Mouse (Mus musculus) gastrocnemius, adult 2 months (tissue): ENCODE measurements around the gene Zfp445. TPM values are rescaled to one million over a fixed set of nuclear protein-coding genes. Genes with fewer than 3 reads are reported as not detected.
"Not testable (repeated sequence)": the region's sequence is repeated elsewhere in the genome, so short reads cannot be mapped to it uniquely, and the experiment has no call there.

Experiments
- DNase-seq: peaks from one replicate; pipeline ENCODE4 v3.0.0; 2022
- H3K27ac ChIP-seq: fragments of 200-600 bp; 2 replicates; pipeline ENCODE4 v1.8.1; 2022; ENCODE audit warnings: mild to moderate bottlenecking
- H3K4me3 ChIP-seq: fragments of 200-600 bp; 2 replicates; pipeline ENCODE4 v1.8.1; 2022; ENCODE audit warnings: mild to moderate bottlenecking, moderate library complexity
- CTCF ChIP-seq: fragments of 200-600 bp; IDR thresholded peaks from 2 replicates; pipeline ENCODE4 v1.8.1; 2022; ENCODE audit warnings: antibody characterized with exemption, mild to moderate bottlenecking, moderate library complexity
- intact Hi-C: fragments of 180-260 bp; cut with DNase I; formaldehyde crosslinking; loops from one replicate; pipeline ENCODE4 v1.15.1; 2025
- total RNA-seq, 2 experiments: library from RNA; stranded (reverse); gene quantifications; 2 replicates each; pipeline ENCODE4 v1.2.3; 2021

Zfp445 gene
- total RNA-seq, 2 experiments from 2014 or later: 39.0 to 39.5 TPM

DNA sequence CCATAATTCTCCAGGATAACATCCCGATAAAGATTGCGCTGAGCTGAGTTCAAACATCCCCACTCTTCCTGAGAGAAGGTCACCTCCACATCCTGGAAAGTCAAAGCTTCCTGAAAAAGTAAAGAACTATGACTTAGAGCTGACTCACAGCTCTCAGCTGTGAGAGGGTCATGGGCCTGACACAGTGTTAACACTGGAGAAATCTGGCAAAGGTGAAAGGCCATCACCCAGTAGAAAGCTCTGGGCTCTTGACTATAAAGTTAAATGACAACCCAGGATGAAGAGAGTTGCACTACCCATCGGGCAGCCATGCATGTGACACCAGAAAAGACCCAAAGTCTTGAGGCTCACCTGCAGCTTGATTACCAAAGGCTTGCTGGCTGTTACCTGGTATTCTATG is 9.1 kb downstream of the Zfp445 start:
- no peak for DNase-seq
- no peak overlapping the region for H3K27ac ChIP-seq
- TF ChIP-seq CTCF: no peak
- no peak overlapping the region for H3K4me3 ChIP-seq
- intact Hi-C loops: no loop called here

DNA sequence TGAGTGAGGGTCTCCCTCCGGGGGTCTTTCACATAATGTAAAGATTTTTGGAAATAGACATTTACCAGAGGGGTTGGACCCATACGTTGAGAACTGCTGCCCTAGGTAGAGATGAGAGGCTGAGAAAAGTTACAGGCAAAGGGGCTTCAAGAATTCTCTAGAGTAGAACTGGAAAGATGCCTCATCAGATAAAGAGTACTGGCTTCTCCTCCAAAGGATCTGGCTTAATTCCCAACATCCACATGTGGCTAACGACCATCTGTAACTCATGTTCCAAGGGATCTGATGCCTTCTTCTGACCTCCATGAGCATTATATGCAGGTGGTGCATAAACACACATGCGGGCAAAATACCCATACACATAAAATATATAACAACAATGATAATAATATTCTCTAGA is 10.2 kb downstream of the Zfp445 start:
- Histone ChIP-seq H3K4me3 (no peak overlapping the region), H3K27ac (no peak overlapping the region)
- DNase-seq: no peak
- intact Hi-C loops: no loop called here
- TF ChIP-seq CTCF: no peak

DNA sequence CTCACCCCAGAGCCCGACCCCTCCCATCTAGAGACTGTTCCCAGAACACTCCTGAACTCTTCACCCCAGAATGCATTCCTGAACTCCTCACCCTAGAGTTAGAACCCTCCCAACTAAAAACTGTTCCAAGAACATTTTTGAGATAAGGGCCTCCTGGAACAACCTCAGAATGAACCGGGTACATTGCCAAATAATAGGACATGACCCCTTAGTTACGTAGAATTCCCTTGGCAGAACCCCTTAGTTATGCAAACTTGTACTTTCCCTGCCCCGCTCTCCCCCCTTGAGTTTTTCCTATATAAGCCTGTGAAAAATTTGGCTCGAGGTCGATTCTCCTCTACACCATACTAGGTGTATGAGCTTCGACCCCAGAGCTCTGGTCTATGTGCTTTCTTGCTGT is 10.7 kb downstream of the Zfp445 start:
- H3K4me3 ChIP-seq, DNase-seq, intact Hi-C loops, H3K27ac ChIP-seq: not testable (repeated sequence)

DNA sequence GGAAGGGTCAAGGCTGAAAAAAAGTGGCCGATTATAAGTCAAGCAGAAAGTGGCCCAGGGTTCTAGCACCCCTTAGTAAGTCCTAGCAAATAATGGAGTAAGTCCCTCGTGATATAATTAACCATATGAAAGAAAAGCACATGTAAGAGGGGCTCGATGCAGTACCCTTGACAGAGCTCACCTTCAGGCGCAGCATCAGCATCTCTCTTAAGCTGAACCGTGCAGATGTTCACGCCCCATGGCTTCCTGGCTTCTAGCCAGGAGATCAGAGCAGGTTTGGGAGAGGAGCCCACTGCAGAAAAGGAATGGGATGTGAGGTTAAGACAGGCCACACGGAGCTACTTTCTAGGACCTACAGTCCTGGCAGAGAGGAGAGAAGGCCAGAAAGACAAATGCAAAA is 11.3 kb downstream of the Zfp445 start:
- no peak for DNase-seq
- intact Hi-C loops: no loop called here
- no peak overlapping the region for H3K4me3 ChIP-seq
- H3K27ac ChIP-seq: no peak overlapping the region
- no peak for TF ChIP-seq CTCF

DNA sequence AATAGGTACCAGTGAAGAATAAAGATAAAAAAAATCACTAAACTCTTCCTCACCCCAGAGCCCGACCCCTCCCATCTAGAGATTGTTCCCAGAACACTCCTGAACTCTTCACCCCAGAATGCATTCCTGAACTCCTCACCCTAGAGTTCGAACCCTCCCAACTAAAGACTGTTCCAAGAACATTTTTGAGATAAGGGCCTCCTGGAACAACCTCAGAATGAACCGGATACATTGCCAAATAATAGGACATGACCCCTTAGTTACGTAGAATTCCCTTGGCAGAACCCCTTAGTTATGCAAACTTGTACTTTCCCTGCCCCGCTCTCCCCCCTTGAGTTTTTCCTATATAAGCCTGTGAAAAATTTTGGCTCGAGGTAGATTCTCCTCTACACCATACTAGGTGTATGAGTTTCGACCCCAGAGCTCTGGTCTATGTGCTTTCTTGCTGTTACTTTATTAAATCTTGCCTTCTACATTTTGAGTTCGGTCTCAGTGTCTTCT is 17.9 kb downstream of the Zfp445 start:
- H3K4me3 ChIP-seq, H3K27ac ChIP-seq, intact Hi-C loops, DNase-seq: not testable (repeated sequence)

DNA sequence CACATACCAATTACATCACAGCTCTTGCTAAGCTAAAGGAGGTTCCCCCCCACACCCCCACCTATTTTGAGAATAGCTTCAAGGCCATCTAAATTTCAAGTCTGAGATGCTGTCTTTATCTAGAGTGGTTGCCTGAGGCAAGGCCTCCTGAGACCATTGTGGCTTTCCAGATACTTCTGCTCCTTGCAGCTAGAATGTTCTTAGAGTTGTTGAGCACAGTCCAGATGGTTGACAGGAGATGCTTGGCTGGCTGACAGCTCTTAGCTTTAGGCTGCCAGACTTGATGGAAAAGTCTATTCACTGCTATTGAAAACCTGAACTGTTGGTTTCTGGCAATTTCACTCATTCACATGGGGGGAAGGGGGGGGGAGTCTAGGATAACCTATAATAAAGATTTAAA is 19.6 kb downstream of the Zfp445 start:
- no peak overlapping the region for H3K27ac ChIP-seq
- no peak overlapping the region for H3K4me3 ChIP-seq
- no peak for TF ChIP-seq CTCF
- DNase-seq: no peak
- intact Hi-C loops: no loop called here

DNA sequence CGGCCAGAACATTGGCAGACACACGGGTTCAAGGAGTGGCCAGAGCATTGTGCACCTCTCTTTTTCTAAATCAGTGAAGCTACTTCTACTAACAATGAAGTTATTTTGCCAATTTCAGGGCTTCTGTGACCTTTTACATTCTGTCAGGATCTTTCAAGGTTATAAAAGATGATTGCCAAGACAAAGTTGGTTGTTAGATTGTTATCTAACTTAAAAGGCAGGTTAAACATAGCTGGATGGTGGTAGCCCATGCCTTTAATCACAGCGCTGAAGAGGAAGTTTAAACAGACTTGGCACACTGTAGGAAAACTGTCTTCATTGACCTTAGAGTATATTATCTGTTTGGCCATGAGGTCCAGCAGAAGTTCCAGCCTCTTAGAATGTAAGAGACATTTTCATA is 20.2 kb downstream of the Zfp445 start:
- TF ChIP-seq CTCF: no peak

DNA sequence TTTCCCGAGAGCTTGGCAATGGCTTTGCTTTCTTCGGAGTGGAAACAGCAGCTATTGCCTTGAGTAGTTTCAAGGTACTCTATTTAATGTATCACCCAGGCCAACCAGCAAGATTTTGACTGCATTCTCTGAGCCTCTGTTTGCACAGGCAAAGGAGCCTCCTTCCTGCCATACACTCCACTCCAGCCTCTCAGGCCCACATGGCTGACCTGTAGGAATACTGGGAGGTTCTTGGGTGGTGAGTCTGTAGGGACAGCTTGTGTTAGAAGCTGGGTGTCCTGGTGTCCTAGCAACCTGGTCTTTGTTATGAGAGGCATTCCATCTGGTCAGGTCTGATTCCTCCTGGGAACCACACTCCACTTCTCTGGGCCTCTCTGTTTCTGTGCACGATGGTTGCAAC is 22.0 kb downstream of the Zfp445 start, which contains the start of gene Gm35549:
Gm35549 (minus strand) TSS at position 276 of the 400 bp plus-strand sequence.
- no peak for TF ChIP-seq CTCF
- DNase-seq: no peak
- Histone ChIP-seq H3K27ac (no peak within 1 kb of the TSS), H3K4me3 (no peak within 1 kb of the TSS)
- intact Hi-C loops: no loop called here

More for the DNA sequence above, 20.2 kb downstream of the Zfp445 start:
- H3K4me3 ChIP-seq: no peak overlapping the region
- no peak for DNase-seq
- intact Hi-C loops: no loop called here
- no peak overlapping the region for H3K27ac ChIP-seq

DNA sequence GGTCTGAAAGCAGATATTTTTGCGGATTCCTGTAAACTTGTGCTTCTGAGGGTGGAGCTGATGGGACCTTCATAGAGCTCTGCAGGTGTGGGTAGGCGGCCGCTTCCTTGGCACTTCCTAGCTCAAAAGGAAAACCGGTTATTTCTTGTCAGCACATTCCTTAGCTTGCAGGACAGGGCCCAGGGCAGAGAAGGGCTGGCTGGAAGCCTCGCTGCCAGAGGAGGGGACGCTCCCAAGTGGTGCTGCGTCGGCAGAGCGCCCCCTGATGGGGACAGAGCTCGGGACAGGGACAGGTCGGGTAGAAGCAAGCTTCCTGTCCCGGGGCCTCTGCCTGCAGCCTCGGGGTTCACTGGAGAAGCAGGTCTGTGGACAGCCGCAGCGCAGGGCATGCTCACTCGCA is 28.1 kb downstream of the Zfp445 start:
- no peak overlapping the region for H3K4me3 ChIP-seq
- intact Hi-C loops: no loop called here
- TF ChIP-seq CTCF: peak; percentile 46
- DNase-seq: peak; percentile 41
- H3K27ac ChIP-seq: no peak overlapping the region

DNA sequence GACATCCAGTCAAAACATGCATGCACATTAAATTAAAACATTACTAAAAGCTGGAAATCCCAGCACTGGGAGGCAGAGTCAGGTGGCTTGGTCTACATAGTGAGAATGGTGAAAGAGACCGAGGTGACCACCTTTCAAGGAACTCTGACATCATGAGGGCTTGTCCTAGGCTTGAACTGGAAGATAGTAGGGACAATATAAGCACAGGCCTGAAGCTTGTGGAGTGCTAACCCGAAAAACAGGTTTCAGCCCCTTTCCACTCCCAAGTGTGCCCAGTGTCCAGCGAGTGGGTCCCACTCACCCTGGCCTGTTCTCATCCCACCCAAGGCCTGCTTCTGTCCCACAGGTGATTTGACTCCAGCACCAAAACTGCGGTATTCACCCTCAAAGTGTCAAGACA is 28.6 kb downstream of the Zfp445 start:
- no peak for DNase-seq
- Histone ChIP-seq H3K27ac (no peak overlapping the region), H3K4me3 (no peak overlapping the region)
- intact Hi-C loops: no loop called here
- TF ChIP-seq CTCF: no peak

DNA sequence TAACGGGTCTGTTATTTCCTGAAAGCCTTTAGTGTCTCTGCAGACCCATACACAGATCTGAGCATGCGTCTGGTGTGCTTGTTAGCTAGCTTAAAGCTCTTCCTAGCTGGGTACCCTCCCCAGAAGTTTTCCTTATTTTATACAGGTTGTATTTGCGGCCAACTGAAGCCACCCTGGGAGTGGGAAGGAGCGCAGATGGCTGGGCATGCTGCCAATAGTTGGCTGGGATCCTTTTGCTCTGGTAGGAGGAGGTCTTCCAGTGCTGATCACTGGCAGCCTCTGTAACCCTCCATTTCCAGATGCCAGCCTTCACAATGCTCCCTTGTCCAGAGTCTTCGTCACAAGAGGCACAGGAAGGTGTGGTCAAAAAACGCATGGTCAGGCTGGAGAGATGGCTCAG is 29.0 kb downstream of the Zfp445 start:
- no peak overlapping the region for H3K27ac ChIP-seq
- no peak for TF ChIP-seq CTCF
- DNase-seq: peak; percentile 34
- intact Hi-C loops: no loop called here
- H3K4me3 ChIP-seq: no peak overlapping the region

DNA sequence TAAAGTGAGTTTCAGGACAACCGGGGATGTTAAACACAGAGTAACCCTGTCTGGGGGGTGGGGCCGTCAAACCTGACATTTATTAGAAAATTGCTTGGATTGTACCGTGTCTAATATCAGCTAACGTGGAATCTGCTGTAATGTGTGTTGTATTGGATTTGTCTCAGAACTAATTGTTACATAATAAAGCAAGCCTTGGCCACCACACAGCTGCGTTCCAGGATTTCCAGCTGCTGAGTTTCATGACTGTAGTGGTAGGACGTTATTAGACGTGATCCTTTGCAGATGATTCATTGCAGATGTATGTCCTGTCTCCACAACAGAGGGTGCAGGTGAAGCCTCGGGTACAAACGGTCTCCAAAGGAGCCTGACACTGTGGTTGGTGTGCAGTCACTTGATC is 29.7 kb downstream of the Zfp445 start:
- DNase-seq: no peak
- TF ChIP-seq CTCF: no peak
- Histone ChIP-seq H3K4me3 (no peak overlapping the region), H3K27ac (no peak overlapping the region)
- intact Hi-C loops: no loop called here

DNA sequence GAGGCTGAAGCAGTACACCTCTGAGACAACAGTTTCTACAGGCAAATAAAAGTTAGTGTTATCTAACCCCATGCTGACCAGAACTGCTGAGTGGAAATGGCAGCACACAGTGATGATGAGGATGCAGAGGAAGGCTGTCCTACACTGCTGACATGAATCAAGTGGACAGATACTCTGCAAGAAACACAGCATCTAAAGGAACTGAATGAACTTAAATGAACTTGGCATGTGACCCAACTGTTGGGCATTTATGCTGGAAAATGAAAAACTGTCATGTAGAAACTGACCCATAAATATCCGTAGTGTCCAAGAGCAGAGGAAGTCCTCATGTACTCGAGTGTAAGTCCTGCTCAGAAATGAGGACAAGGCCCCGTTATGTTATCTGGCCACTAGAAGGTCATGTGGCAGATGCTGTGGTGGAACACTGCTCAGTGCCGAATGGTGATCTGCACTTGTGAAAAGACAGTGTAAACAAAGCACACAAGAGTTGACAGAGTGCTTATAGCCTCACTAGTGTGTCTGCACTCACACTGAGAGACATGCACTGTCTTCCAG is 35.9 kb downstream of the Zfp445 start:
- DNase-seq: no peak
- intact Hi-C loops: no loop called here
- H3K27ac ChIP-seq: no peak overlapping the region
- H3K4me3 ChIP-seq: no peak overlapping the region
- no peak for TF ChIP-seq CTCF

DNA sequence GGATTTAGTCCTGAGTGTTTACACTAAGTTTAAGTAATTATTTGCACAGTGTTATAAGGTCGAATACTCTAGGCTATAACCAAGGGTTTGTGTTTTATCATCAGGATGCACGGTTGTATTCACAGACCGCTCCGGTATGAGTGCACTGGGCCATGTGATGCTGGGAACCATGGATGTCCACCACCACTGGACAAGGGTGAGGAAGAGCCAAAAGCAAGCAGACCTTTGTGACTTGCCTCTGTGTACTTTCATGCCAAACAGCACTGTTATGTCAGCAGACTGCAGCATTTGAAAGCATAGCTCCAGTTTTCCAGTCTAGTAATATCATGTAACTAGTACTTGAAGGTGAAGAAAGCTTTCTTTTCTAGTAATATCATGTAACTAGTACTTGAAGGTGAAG is 39.1 kb downstream of the Zfp445 start:
- no peak for DNase-seq
- no peak for TF ChIP-seq CTCF
- intact Hi-C loops: no loop called here
- Histone ChIP-seq H3K27ac (no peak overlapping the region), H3K4me3 (no peak overlapping the region)
